Mouse (Mus musculus) heart, embryonic 12.5 days (tissue): ENCODE measurements around the gene Avil. TPM values are rescaled to one million over a fixed set of nuclear protein-coding genes. Genes with fewer than 3 reads are reported as not detected.

ENCODE experiments used
- ATAC-seq: fragments of 200-750 bp; cut with Nextera tagmentation; 2 replicates; pipeline ENCODE4 v1.8.0; 2017; ENCODE audit warnings: moderate TSS enrichment, moderate library complexity; ENCODE audit not compliant: insufficient number of reproducible peaks, low FRiP score
- H3K27ac ChIP-seq: fragments of 300-500 bp; sonication (generic); 2 replicates; pipeline ENCODE4 v1.5.1; 2016; ENCODE audit warnings: mild to moderate bottlenecking, moderate library complexity; ENCODE audit not compliant: poor library complexity, severe bottlenecking
- H3K27me3 ChIP-seq: fragments of 300-500 bp; sonication (generic); replicated peaks from 2 replicates; pipeline ENCODE4 v1.6.1; 2016; ENCODE audit warnings: mild to moderate bottlenecking, moderate library complexity
- H3K36me3 ChIP-seq: fragments of 300-500 bp; sonication (generic); 2 replicates; pipeline ENCODE4 v1.6.1; 2016; ENCODE audit warnings: mild to moderate bottlenecking, moderate library complexity
- H3K4me1 ChIP-seq: fragments of 300-500 bp; sonication (generic); replicated peaks from 2 replicates; pipeline ENCODE4 v1.6.1; 2016; ENCODE audit warnings: mild to moderate bottlenecking
- H3K4me2 ChIP-seq: fragments of 300-500 bp; sonication (generic); 2 replicates; pipeline ENCODE4 v1.6.1; 2016; ENCODE audit warnings: mild to moderate bottlenecking, moderate library complexity
- H3K4me3 ChIP-seq: fragments of 300-500 bp; sonication (generic); 2 replicates; pipeline ENCODE4 v1.5.1; 2016; ENCODE audit warnings: mild to moderate bottlenecking
- H3K9ac ChIP-seq: fragments of 300-500 bp; sonication (generic); 2 replicates; pipeline ENCODE4 v1.6.1; 2016; ENCODE audit warnings: mild to moderate bottlenecking, moderate library complexity
- H3K9me3 ChIP-seq: fragments of 300-500 bp; sonication (generic); replicated peaks from 2 replicates; pipeline ENCODE4 v1.6.1; 2016; ENCODE audit warnings: mild to moderate bottlenecking, moderate library complexity
- WGBS: fragments of 180-500 bp; shearing (Covaris S2); methylation state at CpG from one replicate; pipeline ENCODE4 v1.1.7; 2016; 5-methylcytosine and 5-hydroxymethylcytosine counted together
- polyA plus RNA-seq: library from polyadenylated mRNA; unstranded; fragments of >200 nt; fragmentation: Nextera tagmentation; extraction: Ambion mirVana; gene quantifications from 2 replicates; pipeline ENCODE4 v1.2.1, GENCODE M21; 2016

Gene Avil
- polyA plus RNA-seq, 1 experiment from 2014 or later, result 0.22 TPM

- H3K36me3 ChIP-seq, result peaks cover 52% of the 10 kb centered on the region
- no peak overlapping the region for H3K27ac ChIP-seq
- H3K4me1 ChIP-seq, result peaks cover 49% of the 10 kb centered on the region
- no peak overlapping the region for H3K4me3 ChIP-seq
- H3K4me2 ChIP-seq, result no peak overlapping the region
- no peak overlapping the region for H3K9ac ChIP-seq
- H3K27me3 ChIP-seq, result no peaks in the 10 kb centered on the region
- no peaks in the 10 kb centered on the region for H3K9me3 ChIP-seq
- ATAC-seq, result no peak
- 66% methylated on average over 3 of the region's 3 CpGs for WGBS
Measured at GRCm38 (mm10) chr10:126991676-126992075, 8.8 kb upstream of the Avil start.

GRCm38 (mm10) chr10:126993621-126994020 lies 6.9 kb upstream of the Avil start:
- H3K9ac ChIP-seq, result no peak overlapping the region
- H3K36me3 ChIP-seq, result peaks cover 67% of the 10 kb centered on the region
- 85% methylated on average over 3 of the region's 3 CpGs for WGBS
- no peaks in the 10 kb centered on the region for H3K27me3 ChIP-seq
- ATAC-seq, result no peak
- peaks cover 35% of the 10 kb centered on the region for H3K4me1 ChIP-seq
- H3K27ac ChIP-seq, result no peak overlapping the region
- no peak overlapping the region for H3K4me3 ChIP-seq
- no peak overlapping the region for H3K4me2 ChIP-seq
- H3K9me3 ChIP-seq, result no peaks in the 10 kb centered on the region

- Histone ChIP-seq H3K9ac (no peak overlapping the region), H3K36me3 (peaks cover 70% of the 10 kb centered on the region), H3K9me3 (no peaks in the 10 kb centered on the region), H3K4me1 (peaks cover 6% of the 10 kb centered on the region; the same call in 1 of the 2 replicates), H3K4me2 (no peak overlapping the region), H3K27ac (no peak overlapping the region; the same call in 1 of the 2 replicates), H3K27me3 (no peaks in the 10 kb centered on the region), H3K4me3 (no peak overlapping the region)
- ATAC-seq, result no peak
- WGBS, result 71% methylated on average over 13 of the region's 13 CpGs
Measured at GRCm38 (mm10) chr10:126997340-126998113, 3.0 kb upstream of the Avil start.

GRCm38 (mm10) chr10:127001297-127001696 lies 788 bp downstream of the Avil start:
- no peaks in the 10 kb centered on the region; the same call in 1 of the 2 replicates for H3K27me3 ChIP-seq
- H3K4me1 ChIP-seq, result peaks cover 6% of the 10 kb centered on the region; the same call in 1 of the 2 replicates
- ATAC-seq, result no peak
- H3K27ac ChIP-seq, result no peak overlapping the region
- H3K4me2 ChIP-seq, result no peak overlapping the region
- 78% methylated on average over 9 of the region's 9 CpGs for WGBS
- H3K4me3 ChIP-seq, result no peak overlapping the region
- H3K9ac ChIP-seq, result no peak overlapping the region
- no peaks in the 10 kb centered on the region for H3K9me3 ChIP-seq
- H3K36me3 ChIP-seq, result peaks cover 32% of the 10 kb centered on the region

GRCm38 (mm10) chr10:127002056-127002455 lies 1.5 kb downstream of the Avil start:
- no peak for ATAC-seq
- WGBS, result 81% methylated on average over 1 of the region's 1 CpGs
- H3K27ac ChIP-seq, result no peak overlapping the region
- no peak overlapping the region for H3K4me3 ChIP-seq
- H3K36me3 ChIP-seq, result peaks cover 32% of the 10 kb centered on the region
- H3K4me1 ChIP-seq, result peaks cover 6% of the 10 kb centered on the region; the same call in 1 of the 2 replicates
- H3K9me3 ChIP-seq, result no peaks in the 10 kb centered on the region
- H3K4me2 ChIP-seq, result no peak overlapping the region
- H3K27me3 ChIP-seq, result no peaks in the 10 kb centered on the region; the same call in 1 of the 2 replicates
- H3K9ac ChIP-seq, result no peak overlapping the region

GRCm38 (mm10) chr10:127002765-127003164 lies 2.3 kb downstream of the Avil start:
- no peak for ATAC-seq
- Histone ChIP-seq H3K4me1 (no peaks in the 10 kb centered on the region), H3K4me3 (no peak overlapping the region), H3K36me3 (peaks cover 25% of the 10 kb centered on the region), H3K9ac (no peak overlapping the region), H3K27ac (no peak overlapping the region), H3K9me3 (no peaks in the 10 kb centered on the region), H3K27me3 (no peaks in the 10 kb centered on the region; the same call in 1 of the 2 replicates), H3K4me2 (no peak overlapping the region)
- WGBS, result 86% methylated on average over 5 of the region's 5 CpGs

- no peak for ATAC-seq
- 81% methylated on average over 8 of the region's 8 CpGs for WGBS
- H3K9ac ChIP-seq, result no peak overlapping the region
Measured at GRCm38 (mm10) chr10:127003334-127003733, 2.8 kb downstream of the Avil start.

GRCm38 (mm10) chr10:127003806-127004205 lies 3.3 kb downstream of the Avil start:
- H3K9me3 ChIP-seq, result no peaks in the 10 kb centered on the region
- H3K4me1 ChIP-seq, result no peaks in the 10 kb centered on the region
- H3K36me3 ChIP-seq, result peaks cover 14% of the 10 kb centered on the region
- 79% methylated on average over 7 of the region's 7 CpGs for WGBS
- no peak overlapping the region for H3K4me3 ChIP-seq
- no peak overlapping the region for H3K27ac ChIP-seq
- H3K9ac ChIP-seq, result no peak overlapping the region
- no peak overlapping the region for H3K4me2 ChIP-seq
- no peak for ATAC-seq
- H3K27me3 ChIP-seq, result no peaks in the 10 kb centered on the region; the same call in 1 of the 2 replicates

More at GRCm38 (mm10) chr10:127003334-127003733, 2.8 kb downstream of the Avil start:
- H3K27ac ChIP-seq, result no peak overlapping the region
- peaks cover 19% of the 10 kb centered on the region for H3K36me3 ChIP-seq
- H3K27me3 ChIP-seq, result no peaks in the 10 kb centered on the region; the same call in 1 of the 2 replicates
- no peaks in the 10 kb centered on the region for H3K4me1 ChIP-seq
- no peaks in the 10 kb centered on the region for H3K9me3 ChIP-seq
- no peak overlapping the region for H3K4me3 ChIP-seq
- no peak overlapping the region for H3K4me2 ChIP-seq

GRCm38 (mm10) chr10:127016488-127016887 lies 16.0 kb downstream of the Avil start:
- Histone ChIP-seq H3K36me3 (peaks cover 20% of the 10 kb centered on the region; the same call in 1 of the 2 replicates), H3K27me3 (no peaks in the 10 kb centered on the region), H3K9me3 (no peaks in the 10 kb centered on the region), H3K9ac (no peak overlapping the region), H3K4me3 (no peak overlapping the region), H3K4me1 (no peaks in the 10 kb centered on the region), H3K27ac (no peak overlapping the region), H3K4me2 (no peak overlapping the region)
- 53% methylated on average over 5 of the region's 5 CpGs for whole genome bisulfite sequencing
- no peak for ATAC-seq

- no peak overlapping the region for H3K27ac ChIP-seq
- no peak for ATAC-seq
- 22% methylated on average over 2 of the region's 2 CpGs for WGBS
- no peaks in the 10 kb centered on the region for H3K27me3 ChIP-seq
- H3K4me1 ChIP-seq, result no peaks in the 10 kb centered on the region
- no peak overlapping the region for H3K4me2 ChIP-seq
- no peak overlapping the region for H3K4me3 ChIP-seq
- H3K9me3 ChIP-seq, result no peaks in the 10 kb centered on the region
- peaks cover 24% of the 10 kb centered on the region; the same call in 1 of the 2 replicates for H3K36me3 ChIP-seq
- no peak overlapping the region for H3K9ac ChIP-seq
Measured at GRCm38 (mm10) chr10:127017071-127017470, 16.6 kb downstream of the Avil start.

GRCm38 (mm10) chr10:127018422-127018821 lies 17.9 kb downstream of the Avil start:
- no peak overlapping the region for H3K4me2 ChIP-seq
- H3K4me3 ChIP-seq, result no peak overlapping the region
- H3K27ac ChIP-seq, result no peak overlapping the region
- H3K36me3 ChIP-seq, result peaks cover 32% of the 10 kb centered on the region
- H3K27me3 ChIP-seq, result no peaks in the 10 kb centered on the region
- no peaks in the 10 kb centered on the region for H3K9me3 ChIP-seq
- ATAC-seq, result no peak
- no peaks in the 10 kb centered on the region for H3K4me1 ChIP-seq
- no peak overlapping the region for H3K9ac ChIP-seq
- WGBS, result 74% methylated on average over 16 of the region's 16 CpGs
